Mouse (Mus musculus) ovary, adult 2 months (tissue): ENCODE measurements around the gene Gm10775. TPM values are rescaled to one million over a fixed set of nuclear protein-coding genes. Genes with fewer than 3 reads are reported as not detected.

Experiments used
- polyA plus RNA-seq: library from polyadenylated mRNA; depleted of rRNA; stranded (reverse); fragments of >200 nt; gene quantifications from 2 replicates; pipeline ENCODE4 v1.2.3, GENCODE M21; 2012; rRNA removed

The Gm10775 gene
- polyA plus RNA-seq: 0.12 and 0.21 TPM in 2 replicates

GRCm38 (mm10) chr13:65259239-65259638 lies at the start of gene Gm10775:
Gm10775 (plus strand) TSS chr13:65259539.

GRCm38 (mm10) chr13:65278383-65279341 lies 19.3 kb downstream of the Gm10775 start, which contains the start of gene Zfp369:
Zfp369 (plus strand) TSS chr13:65278814.

Other genes with a start within 250 kb of the Gm10775 start
- not detected in 2 replicates for gene Spata31d1c, start 226.5 kb upstream of the Gm10775 start, polyA plus RNA-seq
- not detected in 2 replicates for gene Prss47, start 206.8 kb upstream of the Gm10775 start, polyA plus RNA-seq
- gene Mfsd14b, start 146.6 kb upstream of the Gm10775 start, polyA plus RNA-seq: 15.1 and 19.7 TPM in 2 replicates
- not detected in 2 replicates for gene Olfr465-ps1, start 121.5 kb upstream of the Gm10775 start, polyA plus RNA-seq
- gene Olfr466, start 109.3 kb upstream of the Gm10775 start, polyA plus RNA-seq: not detected in 2 replicates
- gene Nlrp4f, start 53.6 kb upstream of the Gm10775 start, polyA plus RNA-seq: 0.76 and 1.1 TPM in 2 replicates
- gene Zfp369, start 19.3 kb downstream of the Gm10775 start, polyA plus RNA-seq: 18.1 and 19.2 TPM in 2 replicates